Mouse (Mus musculus): ENCODE measurements around the gene Arfip2.

Arfip2 gene

DNA sequence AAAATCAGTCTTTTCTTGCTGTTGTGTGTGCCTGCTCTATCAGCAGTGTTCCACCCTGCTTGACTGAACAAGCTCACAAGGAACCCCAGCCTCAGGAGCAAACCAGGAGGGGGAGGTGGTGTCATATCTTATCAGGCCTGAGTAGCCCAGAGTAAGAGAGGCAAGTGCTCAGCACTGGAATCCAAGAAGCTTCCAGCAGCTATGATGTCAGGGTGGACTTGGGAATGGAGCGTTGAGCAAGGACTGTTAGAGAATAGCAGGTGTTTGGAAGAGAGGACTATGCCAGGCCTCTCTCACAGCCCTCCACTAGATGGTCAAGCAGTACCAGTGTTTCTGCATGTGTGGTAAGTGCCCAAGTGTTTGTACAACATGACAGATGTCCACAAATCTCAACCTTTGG is 24.5 kb downstream of the Arfip2 start:
- DNase-seq (ENCODE audit: extremely low spot score, low read depth, low spot score): no peak

DNA sequence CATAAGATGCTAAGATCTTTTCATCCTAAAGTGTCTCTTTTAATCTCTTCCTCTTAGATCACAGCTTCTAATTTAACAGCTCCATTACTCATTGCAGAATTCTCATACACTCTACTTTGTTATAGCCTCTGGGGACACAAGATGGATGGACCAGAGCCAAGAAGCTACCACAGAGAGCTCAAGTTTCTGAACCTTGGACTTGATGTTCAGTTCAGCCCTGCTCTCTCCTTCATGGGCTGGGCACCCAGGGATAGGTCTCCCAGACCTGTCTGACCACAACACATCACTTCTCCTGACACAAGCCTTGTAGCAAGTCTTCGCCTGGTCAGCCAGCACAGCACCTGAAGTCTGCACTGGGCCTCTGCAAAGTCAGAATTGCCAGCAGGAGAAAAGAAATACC is 25.8 kb downstream of the Arfip2 start:
- DNase-seq (ENCODE audit: extremely low spot score, low read depth, low spot score): no peak

DNA sequence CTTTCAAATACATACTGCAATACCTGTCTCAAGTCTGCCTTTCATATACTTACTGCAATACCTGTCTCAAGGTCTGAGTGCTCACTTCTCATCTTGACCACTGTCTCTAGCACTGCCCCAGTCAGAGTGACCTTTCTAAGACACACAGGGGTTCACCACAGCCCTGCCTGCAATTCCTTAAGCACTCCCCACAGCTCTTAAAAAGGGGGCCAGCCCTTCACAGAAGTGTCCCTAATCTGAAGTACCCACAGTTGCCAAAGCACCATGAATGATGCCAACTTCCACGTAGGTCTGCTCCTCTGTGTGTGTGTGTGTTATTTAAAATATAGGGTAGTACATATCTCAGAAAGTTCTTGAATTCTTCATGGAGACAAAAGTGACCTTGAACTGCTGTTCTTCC is 28.4 kb downstream of the Arfip2 start:
- DNase-seq (ENCODE audit: extremely low spot score, low read depth, low spot score): no peak

DNA sequence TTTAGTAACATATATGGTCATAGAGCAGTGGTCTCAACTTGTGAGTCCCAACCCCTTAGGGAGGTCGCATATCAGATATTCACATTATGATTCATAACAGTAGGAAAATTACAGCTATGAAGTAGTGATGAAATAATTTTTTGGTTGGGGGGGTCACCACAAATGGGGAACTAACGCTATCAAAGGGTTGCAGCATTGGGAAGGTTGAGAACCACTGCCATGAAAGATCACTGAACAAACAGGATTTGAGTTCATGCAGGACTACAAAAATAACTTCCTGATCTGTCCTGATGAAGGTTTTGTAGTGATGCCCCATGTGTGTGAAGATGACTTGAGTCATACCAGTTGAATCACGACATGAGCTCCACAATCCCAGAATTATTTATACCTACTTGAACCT is 31.7 kb downstream of the Arfip2 start:
- no peak for DNase-seq (ENCODE audit: extremely low spot score, low read depth, low spot score)

DNA sequence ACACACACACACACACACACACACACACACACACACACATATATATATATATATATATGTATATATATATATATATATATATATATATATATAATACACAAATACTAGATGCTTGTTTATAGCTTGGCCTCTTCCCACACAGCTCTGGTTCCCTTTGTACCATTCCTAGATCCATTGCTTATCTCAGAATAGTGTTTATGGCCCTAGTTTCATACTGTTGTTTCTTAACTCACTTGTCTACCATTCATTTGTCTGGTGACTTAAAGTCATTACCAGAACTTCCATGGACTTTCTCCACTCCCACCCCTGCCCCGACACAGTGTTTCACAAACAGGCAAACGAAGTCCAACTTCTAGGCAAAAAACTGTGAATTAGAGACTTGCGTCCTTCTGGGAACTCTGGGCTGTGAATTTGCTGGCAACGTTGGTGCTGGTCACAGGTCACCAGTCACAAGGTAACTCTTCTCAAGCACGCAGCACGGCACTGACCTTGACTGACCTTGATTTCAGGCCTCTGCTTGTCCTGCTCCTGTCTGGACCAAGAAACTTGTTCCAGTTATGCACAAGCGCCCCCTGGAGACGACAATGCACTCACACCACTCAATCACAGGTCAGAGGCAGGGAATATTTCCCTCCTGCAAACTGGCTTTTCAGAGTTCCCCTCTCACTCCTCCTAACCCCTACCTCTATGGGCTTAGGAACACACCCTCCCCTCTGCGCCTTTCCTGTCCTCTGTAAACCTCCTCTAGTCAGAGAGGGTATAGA is 37.2 kb downstream of the Arfip2 start:
- peak; percentile 44 for DNase-seq (ENCODE audit: extremely low spot score, low read depth, low spot score)

DNA sequence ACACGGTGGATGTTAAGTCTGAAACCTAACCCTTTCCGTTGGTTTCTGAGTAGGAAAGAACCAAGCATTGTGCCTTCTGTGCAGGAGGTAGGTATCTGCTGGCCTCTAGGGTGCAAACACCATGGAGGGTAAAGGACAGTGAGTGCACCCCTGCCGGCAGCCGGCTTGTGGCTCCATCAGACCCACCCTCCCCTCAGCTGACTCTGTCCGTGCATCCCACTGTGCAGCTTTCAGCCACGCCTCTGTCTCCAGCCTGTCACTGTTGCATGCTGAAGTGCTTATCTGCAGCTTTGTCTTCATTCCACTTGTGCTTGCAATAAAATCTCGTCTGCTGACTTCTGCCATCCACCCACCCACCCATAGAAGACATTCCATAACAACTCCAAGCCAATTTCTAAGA is 50.1 kb downstream of the Arfip2 start:
- DNase-seq (ENCODE audit: extremely low spot score, low read depth, low spot score): no peak

DNA sequence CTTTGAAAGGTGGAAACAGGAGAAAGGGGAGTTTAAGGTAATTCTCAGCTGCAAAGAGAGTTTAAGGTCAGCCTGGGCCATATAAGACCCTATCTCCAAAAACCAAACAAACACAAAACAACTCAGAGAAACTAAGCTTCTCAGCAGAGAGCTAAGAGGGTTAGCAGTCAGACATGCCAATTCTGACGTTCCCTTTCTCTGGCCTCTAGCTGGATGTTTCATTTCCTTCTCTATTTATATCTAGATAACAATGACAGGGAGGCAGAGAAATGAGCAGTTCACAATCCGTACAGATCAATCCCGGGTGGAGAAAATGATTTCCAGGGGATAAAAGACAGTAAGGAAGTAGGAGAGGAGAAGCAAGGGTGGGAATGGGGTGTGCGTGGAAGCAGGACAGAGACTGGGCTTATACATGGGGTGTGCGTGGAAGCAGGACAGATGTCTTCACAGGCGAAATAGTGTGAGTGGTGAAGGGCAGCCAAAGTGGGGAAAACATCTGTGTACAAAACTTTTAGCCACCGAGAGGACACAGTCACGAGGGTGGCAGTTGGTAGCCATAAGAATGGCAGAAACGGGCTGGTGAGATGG is 51.8 kb downstream of the Arfip2 start:
- DNase-seq (ENCODE audit: extremely low spot score, low read depth, low spot score): no peak
